Comparison of ENCODE assay signal across 8 mouse cellular contexts in genomic region chr9:106474456-106474855, GRCm38 (mm10). TPM values are rescaled to one million over a fixed set of nuclear protein-coding genes. Genes with fewer than 3 reads are reported as not detected.
DNase-seq lines count a peak whose midpoint lies in the region; ATAC-seq lines count a peak whose summit lies in the region.

No protein-coding gene starts in this region.

- no peaks in the 10 kb centered on the region for H3K9me3 ChIP-seq in embryonic facial prominence, embryonic 11.5 days (replicated peaks; ENCODE audit: control insufficient read depth, low read length)
- H3K9me3 ChIP-seq in heart, embryonic 15.5 days (replicated peaks) = no peaks in the 10 kb centered on the region
- H3K9me3 ChIP-seq in midbrain, embryonic 12.5 days = no peaks in the 10 kb centered on the region

- peaks cover 10% of the 10 kb centered on the region for H3K4me1 ChIP-seq in embryonic facial prominence, embryonic 11.5 days (ENCODE audit: control insufficient read depth, insufficient read depth, low read length)
- peaks cover 51% of the 10 kb centered on the region for H3K4me1 ChIP-seq in heart, embryonic 15.5 days (replicated peaks)
- peaks cover 38% of the 10 kb centered on the region for H3K4me1 ChIP-seq in midbrain, embryonic 12.5 days

- H3K4me3 ChIP-seq in embryonic facial prominence, embryonic 11.5 days (ENCODE audit: low read depth, low read length) = no peak overlapping the region
- no peak overlapping the region for H3K4me3 ChIP-seq in heart, embryonic 15.5 days
- no peak overlapping the region for H3K4me3 ChIP-seq in midbrain, embryonic 12.5 days

- 3% methylated on average over 6 of the region's 6 CpGs for WGBS in embryonic facial prominence, embryonic 11.5 days
- WGBS in heart, embryonic 15.5 days = 5% methylated on average over 6 of the region's 6 CpGs
- WGBS in midbrain, embryonic 12.5 days = 3% methylated on average over 6 of the region's 6 CpGs

- peak; percentile 78 for DNase-seq in cerebellum, adult 11 months
- DNase-seq in adrenal gland, adult 8-10 months = peak; percentile 45
- peak; percentile 75 for DNase-seq in embryonic facial prominence, embryonic 11.5 days (ENCODE audit: low spot score)
- DNase-seq in layer of hippocampus, adult 8-10 months (ENCODE audit: low spot score in 2 of 2) = peak; percentile 49 to 60
- DNase-seq in spleen, postnatal 36 days (ENCODE audit: low spot score in 2 of 2) = peak; percentile 51 to 62

- H3K4me2 ChIP-seq in embryonic facial prominence, embryonic 11.5 days (ENCODE audit: low read depth, low read length) = peak overlapping the region; percentile 29; the same call in 1 of the 2 replicates
- H3K4me2 ChIP-seq in heart, embryonic 15.5 days = peak overlapping the region; percentile 24; the same call in 1 of the 2 replicates
- peak overlapping the region; percentile 18; the same call in 1 of the 2 replicates for H3K4me2 ChIP-seq in midbrain, embryonic 12.5 days (replicated peaks)

- no peaks in the 10 kb centered on the region for H3K36me3 ChIP-seq in embryonic facial prominence, embryonic 11.5 days (replicated peaks; ENCODE audit: control insufficient read depth, insufficient read depth, low read depth, low read length)
- no peaks in the 10 kb centered on the region for H3K36me3 ChIP-seq in heart, embryonic 15.5 days
- H3K36me3 ChIP-seq in midbrain, embryonic 12.5 days = no peaks in the 10 kb centered on the region

- no peaks in the 10 kb centered on the region for H3K27me3 ChIP-seq in embryonic facial prominence, embryonic 11.5 days (ENCODE audit: control insufficient read depth, insufficient read depth, low read length)
- no peaks in the 10 kb centered on the region for H3K27me3 ChIP-seq in heart, embryonic 15.5 days
- H3K27me3 ChIP-seq in midbrain, embryonic 12.5 days = peaks cover 14% of the 10 kb centered on the region; the same call in 1 of the 2 replicates

- no peak for ATAC-seq in cerebellum, adult (ENCODE audit: insufficient number of reproducible peaks, low FRiP score, low TSS enrichment)
- no peak; the same call in 1 of the 2 replicates for ATAC-seq in embryonic facial prominence, embryonic 11.5 days (replicated peaks; ENCODE audit: insufficient number of reproducible peaks, low FRiP score, low TSS enrichment, low read depth)
- no peak for ATAC-seq in heart, embryonic 15.5 days (replicated peaks; ENCODE audit: insufficient number of reproducible peaks, insufficient read depth, low FRiP score, low read depth)
- 0 out of 2 replicates have a peak, but pooled peaks have one; percentile 10 for ATAC-seq in midbrain, embryonic 12.5 days (ENCODE audit: low FRiP score, low read depth)

- peak overlapping the region; percentile 32 for H3K9ac ChIP-seq in embryonic facial prominence, embryonic 11.5 days (replicated peaks; ENCODE audit: low read length)
- H3K9ac ChIP-seq in heart, embryonic 15.5 days = no peak overlapping the region
- no peak overlapping the region; the same call in 1 of the 2 replicates for H3K9ac ChIP-seq in midbrain, embryonic 12.5 days (replicated peaks)

- H3K27ac ChIP-seq in embryonic facial prominence, embryonic 11.5 days (replicated peaks; ENCODE audit: low read depth, low read length) = no peak overlapping the region
- H3K27ac ChIP-seq in heart, embryonic 15.5 days = no peak overlapping the region
- no peak overlapping the region for H3K27ac ChIP-seq in midbrain, embryonic 12.5 days (replicated peaks)

RNA-seq across cellular contexts. Expression of gene Rrp9, which starts 1.3 kb away (rescaled TPM):
- total RNA-seq in adrenal gland, adult 8-10 months (2022) = 10 to 100 TPM; 34.2 to 53.4 (median 35.9) TPM
- 43.2 and 48.6 TPM in 2 replicates for polyA plus RNA-seq in embryonic facial prominence, embryonic 11.5 days (2014; fragmentation: Nextera tagmentation; extraction: Ambion mirVana)
- polyA plus RNA-seq in heart, embryonic 15.5 days (2015; fragmentation: Nextera tagmentation; extraction: Ambion mirVana) = 24.9 and 34.2 TPM in 2 replicates
- 10 to 100 TPM; 32.7 to 42.1 (median 33.2) TPM for total RNA-seq in layer of hippocampus, adult 8-10 months (2022)
- polyA plus RNA-seq in midbrain, embryonic 12.5 days (2016; fragmentation: Nextera tagmentation; extraction: Ambion mirVana) = 47.1 and 51.4 TPM in 2 replicates

RNA-seq across cellular contexts. Expression of gene Parp3, which starts 2.3 kb away (rescaled TPM):
- total RNA-seq in adrenal gland, adult 8-10 months (2022) = 10 to 100 TPM; 40.6 to 86.0 (median 52.7) TPM
- 1.8 and 1.9 TPM in 2 replicates for polyA plus RNA-seq in embryonic facial prominence, embryonic 11.5 days (2014; fragmentation: Nextera tagmentation; extraction: Ambion mirVana)
- polyA plus RNA-seq in heart, embryonic 15.5 days (2015; fragmentation: Nextera tagmentation; extraction: Ambion mirVana) = 1.9 and 4.7 TPM in 2 replicates
- 10 to 100 TPM in 1 of 4 experiments, 1 to 10 TPM in 3; 6.0 to 10.9 (median 7.4) TPM for total RNA-seq in layer of hippocampus, adult 8-10 months (2022)
- 1.0 and 1.8 TPM in 2 replicates for polyA plus RNA-seq in midbrain, embryonic 12.5 days (2016; fragmentation: Nextera tagmentation; extraction: Ambion mirVana)

RNA-seq across cellular contexts. Expression of gene Gpr62, which starts 8.7 kb away (rescaled TPM):
- total RNA-seq in adrenal gland, adult 8-10 months (2022) = under 1 TPM; 0.28 to 0.62 (median 0.46) TPM
- polyA plus RNA-seq in embryonic facial prominence, embryonic 11.5 days (2014; fragmentation: Nextera tagmentation; extraction: Ambion mirVana) = 0.10 and 0.31 TPM in 2 replicates
- polyA plus RNA-seq in heart, embryonic 15.5 days (2015; fragmentation: Nextera tagmentation; extraction: Ambion mirVana) = 0.10 and 0.14 TPM in 2 replicates
- total RNA-seq in layer of hippocampus, adult 8-10 months (2022) = 10 to 100 TPM in 3 of 4 experiments, 1 to 10 TPM in 1; 9.4 to 12.4 (median 10.6) TPM
- polyA plus RNA-seq in midbrain, embryonic 12.5 days (2016; fragmentation: Nextera tagmentation; extraction: Ambion mirVana) = 0.71 and 0.79 TPM in 2 replicates

RNA-seq across cellular contexts. Expression of gene Pcbp4, which starts 21.4 kb away (rescaled TPM):
- total RNA-seq in adrenal gland, adult 8-10 months (2022) = 10 to 100 TPM; 20.4 to 47.9 (median 34.8) TPM
- polyA plus RNA-seq in embryonic facial prominence, embryonic 11.5 days (2014; fragmentation: Nextera tagmentation; extraction: Ambion mirVana) = 165 and 189 TPM in 2 replicates
- 61.8 and 73.2 TPM in 2 replicates for polyA plus RNA-seq in heart, embryonic 15.5 days (2015; fragmentation: Nextera tagmentation; extraction: Ambion mirVana)
- total RNA-seq in layer of hippocampus, adult 8-10 months (2022) = 100 to 1,000 TPM; 186 to 215 (median 199) TPM
- 343 and 348 TPM in 2 replicates for polyA plus RNA-seq in midbrain, embryonic 12.5 days (2016; fragmentation: Nextera tagmentation; extraction: Ambion mirVana)

RNA-seq across cellular contexts. Expression of gene Iqcf1, which starts 25.3 kb away (rescaled TPM):
- not detected for total RNA-seq in adrenal gland, adult 8-10 months (2022)
- polyA plus RNA-seq in embryonic facial prominence, embryonic 11.5 days (2014; fragmentation: Nextera tagmentation; extraction: Ambion mirVana) = not detected in 2 replicates
- not detected in 2 replicates for polyA plus RNA-seq in heart, embryonic 15.5 days (2015; fragmentation: Nextera tagmentation; extraction: Ambion mirVana)
- total RNA-seq in layer of hippocampus, adult 8-10 months (2022) = not detected
- not detected in 2 replicates for polyA plus RNA-seq in midbrain, embryonic 12.5 days (2016; fragmentation: Nextera tagmentation; extraction: Ambion mirVana)
